Mouse (Mus musculus) brain, embryonic 14.5 days (tissue): ENCODE results near the gene Plxna4.

Source experiments
- CTCF ChIP-seq: fragments of 200-500 bp; IDR thresholded peaks from 2 replicates; pipeline ENCODE4 v1.5.1; 2012; ENCODE audit warnings: inconsistent platforms, mild to moderate bottlenecking, moderate library complexity, borderline replicate concordance; ENCODE audit not compliant: insufficient read depth, insufficient read length; ENCODE audit errors: extremely low read depth
- POLR2A ChIP-seq: fragments of 200-500 bp; IDR thresholded peaks from 2 replicates; pipeline ENCODE4 v1.6.1; 2012; ENCODE audit warnings: mild to moderate bottlenecking, inconsistent platforms, borderline replicate concordance; ENCODE audit not compliant: poor library complexity, insufficient read depth, insufficient read length, severe bottlenecking; ENCODE audit errors: extremely low read depth

DNA sequence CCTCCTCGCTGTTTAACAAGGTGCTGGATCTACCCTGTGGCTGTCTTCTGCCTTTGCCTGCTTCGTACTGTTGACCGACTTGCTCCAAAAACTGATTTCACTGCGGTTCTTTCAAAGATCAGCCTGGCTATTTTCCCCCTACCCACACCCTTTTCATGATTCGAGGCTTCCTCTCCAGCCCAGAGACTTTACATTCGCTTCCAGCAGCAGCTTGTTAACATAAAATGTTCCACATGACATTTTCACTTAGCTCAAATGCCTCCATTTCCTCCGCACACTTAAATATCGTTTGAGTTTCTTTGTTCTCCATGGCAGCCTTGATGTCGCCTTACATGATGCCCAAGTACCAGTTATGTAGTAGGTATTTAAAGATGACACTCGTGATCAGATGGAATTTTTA, 336.3 kb downstream of the Plxna4 start:
- no peak for TF ChIP-seq CTCF
- no peak for TF ChIP-seq POLR2A
